Mouse (Mus musculus) G1E-ER4 (cell line): ENCODE results near the gene Tmem246. TPM values are rescaled to one million over a fixed set of nuclear protein-coding genes. Genes with fewer than 3 reads are reported as not detected.

Experiments
- GATA1 ChIP-seq: IDR thresholded peaks from one replicate; pipeline ENCODE4 v1.8.0; 2012; ENCODE audit warnings: low read length, inconsistent platforms
- polyA plus RNA-seq: library from polyadenylated mRNA; stranded (reverse); fragments of >175 nt; gene quantifications from 2 replicates; pipeline ENCODE4 v1.2.3, GENCODE M21; 2012

Gene Tmem246
- polyA plus RNA-seq, 1 experiment, result 43.6 TPM

GRCm38 (mm10) chr4:49539665-49540064 is 58.0 kb downstream of the Tmem246 start:
- TF ChIP-seq GATA1, result no peak

- no peak for TF ChIP-seq GATA1
Observed at GRCm38 (mm10) chr4:49536671-49537070, 61.0 kb downstream of the Tmem246 start.

- TF ChIP-seq GATA1, result no peak
Observed at GRCm38 (mm10) chr4:49535675-49536294, 61.9 kb downstream of the Tmem246 start.

- TF ChIP-seq GATA1, result no peak
Observed at GRCm38 (mm10) chr4:49535036-49535435, 62.6 kb downstream of the Tmem246 start.

Other genes with a start within 250 kb of the Tmem246 start
- not detected in 2 replicates for gene Acnat2, start 189.7 kb downstream of the Tmem246 start, polyA plus RNA-seq
- not detected in 2 replicates for gene Acnat1, start 124.0 kb downstream of the Tmem246 start, polyA plus RNA-seq
- not detected in 2 replicates for gene Baat, start 91.3 kb downstream of the Tmem246 start, polyA plus RNA-seq
- gene Mrpl50, start 76.8 kb downstream of the Tmem246 start, polyA plus RNA-seq, result 1.9 and 3.2 TPM in 2 replicates
- gene Zfp189, start 76.7 kb downstream of the Tmem246 start, polyA plus RNA-seq, result 0.59 and 0.84 TPM in 2 replicates
- gene Aldob, start 48.3 kb downstream of the Tmem246 start, polyA plus RNA-seq, result not detected in 2 replicates
- 39.6 and 41.3 TPM in 2 replicates for gene Rnf20, start 34.1 kb upstream of the Tmem246 start, polyA plus RNA-seq
- gene Ppp3r2, start 84.1 kb upstream of the Tmem246 start, polyA plus RNA-seq, result not detected in 2 replicates
- not detected in 2 replicates for gene Grin3a, start 247.9 kb upstream of the Tmem246 start, polyA plus RNA-seq